Mouse (Mus musculus) midbrain, embryonic 16.5 days (tissue): ENCODE measurements around the gene Dnmt3a. TPM values are rescaled to one million over a fixed set of nuclear protein-coding genes. Genes with fewer than 3 reads are reported as not detected.

Source experiments
- ATAC-seq: fragments of 200-750 bp; cut with Nextera tagmentation; 2 replicates; pipeline ENCODE4 v1.8.0; 2017; ENCODE audit warnings: moderate TSS enrichment
- H3K27ac ChIP-seq: fragments of 300-500 bp; sonication (generic); 2 replicates; pipeline ENCODE4 v1.5.1; 2014; ENCODE audit warnings: mild to moderate bottlenecking, low read length, mixed read lengths
- H3K27me3 ChIP-seq: fragments of 300-500 bp; sonication (generic); 2 replicates; pipeline ENCODE4 v1.6.1; 2014; ENCODE audit warnings: low read depth, low read length, mixed read lengths; ENCODE audit not compliant: control insufficient read depth, insufficient read depth
- H3K36me3 ChIP-seq: fragments of 300-500 bp; sonication (generic); 2 replicates; pipeline ENCODE4 v1.6.1; 2014; ENCODE audit warnings: mild to moderate bottlenecking, low read length, moderate library complexity, mixed read lengths; ENCODE audit not compliant: control insufficient read depth, insufficient read depth
- H3K4me1 ChIP-seq: fragments of 300-500 bp; sonication (generic); 2 replicates; pipeline ENCODE4 v1.6.1; 2014; ENCODE audit warnings: mild to moderate bottlenecking, low read length, mixed read lengths; ENCODE audit not compliant: control insufficient read depth, insufficient read depth
- H3K4me2 ChIP-seq: fragments of 300-500 bp; sonication (generic); 2 replicates; pipeline ENCODE4 v1.6.1; 2014; ENCODE audit warnings: mild to moderate bottlenecking, low read length, mixed read lengths
- H3K4me3 ChIP-seq: fragments of 300-500 bp; sonication (generic); 2 replicates; pipeline ENCODE4 v1.5.1; 2014; ENCODE audit warnings: low read depth, mild to moderate bottlenecking, low read length, moderate library complexity, mixed read lengths
- H3K9ac ChIP-seq: fragments of 300-500 bp; sonication (generic); 2 replicates; pipeline ENCODE4 v1.6.1; 2014; ENCODE audit warnings: low read depth, low read length, mixed read lengths
- H3K9me3 ChIP-seq: fragments of 300-500 bp; sonication (generic); replicated peaks from 2 replicates; pipeline ENCODE4 v1.6.1; 2014; ENCODE audit warnings: mild to moderate bottlenecking, low read length, mixed read lengths; ENCODE audit not compliant: control insufficient read depth, poor library complexity, severe bottlenecking
- WGBS: fragments of 180-500 bp; shearing (Covaris S2); extraction: QIAGEN DNeasy Blood & Tissue Kit; methylation state at CpG from one replicate; pipeline ENCODE4 v1.1.7; 2014; 5-methylcytosine and 5-hydroxymethylcytosine counted together
- polyA plus RNA-seq: library from polyadenylated mRNA; unstranded; fragments of >200 nt; fragmentation: Nextera tagmentation; extraction: Ambion mirVana; gene quantifications from 2 replicates; pipeline ENCODE4 v1.2.1, GENCODE M21; 2015

Gene Dnmt3a
- polyA plus RNA-seq, 1 experiment from 2014 or later: 112 TPM

DNA sequence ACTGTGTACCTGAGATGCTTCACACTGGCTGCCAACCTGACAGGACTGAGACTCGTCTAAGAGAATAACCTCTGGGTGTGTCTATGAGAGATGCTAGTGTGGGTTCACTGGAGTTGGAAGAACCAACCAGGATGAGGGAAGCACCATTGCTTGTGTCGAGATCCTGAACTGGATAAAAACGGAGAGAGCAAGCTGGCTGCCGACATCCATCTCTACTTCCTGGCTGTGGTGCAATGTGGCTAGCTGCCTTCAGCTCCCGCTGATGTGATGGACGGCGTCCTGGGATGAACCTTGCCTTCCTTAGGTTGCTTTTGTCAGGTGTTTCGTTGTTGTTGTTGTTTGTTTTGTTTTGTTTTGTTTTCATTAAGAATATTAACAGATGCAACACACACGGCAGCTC lies 52.0 kb downstream of the Dnmt3a start:
- H3K36me3 ChIP-seq: peaks cover 7% of the 10 kb centered on the region; the same call in 1 of the 2 replicates
- WGBS: 88% methylated on average over 9 of the region's 9 CpGs
- no peaks in the 10 kb centered on the region for H3K27me3 ChIP-seq
- no peak overlapping the region for H3K27ac ChIP-seq
- no peak overlapping the region for H3K4me2 ChIP-seq
- H3K9ac ChIP-seq: no peak overlapping the region
- no peak for ATAC-seq
- H3K4me3 ChIP-seq: no peak overlapping the region
- H3K9me3 ChIP-seq: no peaks in the 10 kb centered on the region
- no peaks in the 10 kb centered on the region for H3K4me1 ChIP-seq

- Histone ChIP-seq H3K4me1 (no peaks in the 10 kb centered on the region), H3K4me2 (no peak overlapping the region), H3K9ac (no peak overlapping the region), H3K27me3 (no peaks in the 10 kb centered on the region), H3K9me3 (no peaks in the 10 kb centered on the region), H3K36me3 (peaks cover 7% of the 10 kb centered on the region; the same call in 1 of the 2 replicates), H3K27ac (no peak overlapping the region), H3K4me3 (no peak overlapping the region)
- 94% methylated on average over 4 of the region's 4 CpGs for WGBS
- no peak for ATAC-seq
Observed at GRCm38 (mm10) chr12:3858754-3859153, 52.9 kb downstream of the Dnmt3a start.

DNA sequence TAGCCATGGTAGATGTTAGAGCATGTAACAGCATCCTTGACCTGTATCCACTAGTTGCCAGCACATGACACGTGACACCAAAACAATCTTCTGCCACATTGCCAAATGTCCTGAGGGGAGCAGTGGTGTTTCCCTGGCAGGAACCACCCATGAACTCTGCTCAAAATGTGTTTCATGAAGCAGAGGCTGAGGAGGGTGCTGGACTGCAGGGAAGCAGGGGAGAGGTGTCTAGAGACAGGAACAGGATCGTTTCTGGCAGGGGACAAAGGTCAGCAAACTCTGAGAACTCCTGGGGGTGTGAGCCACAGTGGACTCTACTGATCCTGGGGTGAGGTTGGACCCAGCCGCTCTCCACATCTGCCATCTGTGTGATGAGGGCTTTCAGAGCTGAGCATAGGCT lies 53.7 kb downstream of the Dnmt3a start:
- Histone ChIP-seq H3K27ac (no peak overlapping the region), H3K4me3 (no peak overlapping the region), H3K9ac (no peak overlapping the region), H3K36me3 (peaks cover 4% of the 10 kb centered on the region; the same call in 1 of the 2 replicates), H3K4me1 (no peaks in the 10 kb centered on the region), H3K9me3 (no peaks in the 10 kb centered on the region), H3K27me3 (no peaks in the 10 kb centered on the region), H3K4me2 (no peak overlapping the region)
- 80% methylated on average over 3 of the region's 3 CpGs for WGBS
- ATAC-seq: no peak

DNA sequence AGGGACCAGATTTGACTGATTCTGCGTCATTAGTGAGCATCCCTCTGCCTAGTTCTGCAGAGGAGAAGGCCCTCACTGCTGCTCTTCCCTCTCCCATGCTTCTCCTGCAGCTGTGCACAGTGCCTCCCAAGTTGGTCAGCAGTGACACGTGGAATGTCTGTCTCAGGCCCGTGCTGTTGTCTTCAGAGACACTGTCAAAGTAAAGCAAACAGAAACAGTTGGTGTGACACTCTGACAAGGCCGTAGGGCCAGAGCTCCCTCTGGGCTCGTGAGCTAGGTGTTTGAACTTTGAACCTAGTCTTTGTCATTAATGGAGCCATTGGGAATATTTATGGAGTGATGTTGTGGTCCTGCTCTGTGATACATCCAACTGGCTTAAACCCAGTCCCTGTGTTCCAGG lies 54.2 kb downstream of the Dnmt3a start:
- ATAC-seq: no peak
- Histone ChIP-seq H3K27me3 (no peaks in the 10 kb centered on the region), H3K9ac (no peak overlapping the region), H3K36me3 (peaks cover 4% of the 10 kb centered on the region; the same call in 1 of the 2 replicates), H3K4me2 (no peak overlapping the region), H3K9me3 (no peaks in the 10 kb centered on the region), H3K4me1 (no peaks in the 10 kb centered on the region), H3K27ac (no peak overlapping the region), H3K4me3 (no peak overlapping the region)
- WGBS: 71% methylated on average over 5 of the region's 5 CpGs

DNA sequence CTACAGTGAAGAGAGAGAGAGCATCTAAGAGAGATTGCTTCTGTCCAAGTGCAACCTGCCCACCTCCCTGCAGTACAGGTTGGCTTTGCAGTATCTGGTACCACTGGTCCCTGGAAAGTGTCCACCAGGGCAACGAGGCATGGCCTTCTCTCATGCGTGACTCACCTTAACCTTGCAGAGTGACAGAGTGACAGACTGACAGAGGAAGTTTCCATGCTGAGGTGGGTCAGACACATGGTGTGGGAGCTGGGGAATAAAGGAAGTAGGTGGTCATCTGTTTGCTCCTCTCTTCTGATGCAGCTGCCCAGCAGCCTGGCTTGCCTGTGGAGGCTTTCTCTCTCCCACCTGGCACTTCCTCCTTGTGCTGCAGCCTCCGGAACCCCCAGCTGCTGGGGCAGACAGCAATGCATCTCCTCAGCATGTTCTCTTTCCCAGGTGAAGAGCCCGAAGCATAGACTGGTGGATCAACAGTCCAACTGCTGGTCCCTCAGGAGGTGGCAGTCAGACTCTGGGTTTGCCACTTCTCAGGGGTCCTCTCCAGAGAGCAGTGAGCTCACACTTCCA lies 55.9 kb downstream of the Dnmt3a start:
- Histone ChIP-seq H3K27me3 (no peaks in the 10 kb centered on the region), H3K36me3 (peaks cover 6% of the 10 kb centered on the region; the same call in 1 of the 2 replicates), H3K9ac (no peak overlapping the region), H3K27ac (no peak overlapping the region), H3K4me2 (no peak overlapping the region), H3K4me1 (no peaks in the 10 kb centered on the region), H3K9me3 (no peaks in the 10 kb centered on the region), H3K4me3 (no peak overlapping the region)
- WGBS: 88% methylated on average over 4 of the region's 4 CpGs
- no peak for ATAC-seq

DNA sequence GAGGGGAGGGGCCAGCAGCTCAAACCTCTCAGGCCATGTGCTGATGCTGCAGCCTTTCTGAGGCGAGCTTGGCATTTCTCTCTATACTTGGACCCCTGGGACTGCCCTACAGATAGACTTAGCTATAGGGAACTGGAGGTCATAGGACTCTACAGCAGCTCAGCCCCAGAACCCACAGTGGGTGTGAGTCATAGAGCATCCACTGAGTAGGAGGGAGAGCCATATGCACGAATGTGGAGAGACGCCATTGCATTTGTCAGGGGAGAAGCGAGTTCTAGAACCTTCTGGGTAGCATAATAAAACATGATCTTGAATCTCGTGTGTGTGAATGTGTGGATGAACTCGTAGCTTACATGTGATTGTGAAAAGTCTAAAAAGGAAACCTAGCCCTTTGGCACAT lies 56.4 kb downstream of the Dnmt3a start:
- H3K27ac ChIP-seq: no peak overlapping the region
- no peaks in the 10 kb centered on the region for H3K27me3 ChIP-seq
- H3K36me3 ChIP-seq: peaks cover 6% of the 10 kb centered on the region; the same call in 1 of the 2 replicates
- no peak overlapping the region for H3K9ac ChIP-seq
- H3K4me3 ChIP-seq: no peak overlapping the region
- WGBS: 87% methylated on average over 6 of the region's 6 CpGs
- no peak for ATAC-seq
- no peaks in the 10 kb centered on the region for H3K4me1 ChIP-seq
- H3K9me3 ChIP-seq: no peaks in the 10 kb centered on the region
- no peak overlapping the region for H3K4me2 ChIP-seq

GRCm38 (mm10) chr12:3864208-3864607 lies 58.4 kb downstream of the Dnmt3a start:
- 93% methylated on average over 8 of the region's 8 CpGs for WGBS

DNA sequence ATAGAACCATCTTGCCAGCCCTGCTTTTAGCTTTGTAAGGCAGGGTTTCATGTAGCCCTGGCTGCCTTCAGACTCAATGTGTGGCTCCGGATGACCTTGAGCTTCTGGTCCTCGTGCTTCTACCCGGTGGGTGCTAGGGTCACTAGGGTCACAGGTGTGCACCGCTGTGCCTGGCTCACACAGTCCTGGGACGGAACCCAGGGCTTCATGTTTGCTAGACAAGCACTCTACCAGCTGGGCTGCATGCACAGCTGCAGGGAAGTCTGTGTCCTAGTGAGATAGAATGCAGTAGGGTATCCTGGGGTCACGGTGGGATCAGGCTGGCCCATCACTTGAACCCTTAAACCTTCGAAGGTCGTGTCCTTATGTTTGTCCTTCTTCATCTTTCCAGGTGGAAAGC lies 59.8 kb downstream of the Dnmt3a start:
- Histone ChIP-seq H3K4me1 (no peaks in the 10 kb centered on the region), H3K27ac (no peak overlapping the region), H3K9me3 (no peaks in the 10 kb centered on the region), H3K36me3 (peaks cover 13% of the 10 kb centered on the region), H3K27me3 (no peaks in the 10 kb centered on the region), H3K4me2 (no peak overlapping the region), H3K9ac (no peak overlapping the region), H3K4me3 (no peak overlapping the region)
- no peak for ATAC-seq
- WGBS: 95% methylated on average over 8 of the region's 8 CpGs

More at GRCm38 (mm10) chr12:3864208-3864607, 58.4 kb downstream of the Dnmt3a start:
- Histone ChIP-seq H3K9ac (no peak overlapping the region), H3K27me3 (no peaks in the 10 kb centered on the region), H3K4me2 (no peak overlapping the region), H3K9me3 (no peaks in the 10 kb centered on the region), H3K4me1 (no peaks in the 10 kb centered on the region), H3K27ac (no peak overlapping the region), H3K36me3 (peaks cover 10% of the 10 kb centered on the region), H3K4me3 (no peak overlapping the region)
- ATAC-seq: no peak

GRCm38 (mm10) chr12:3866654-3867370 lies 61.0 kb downstream of the Dnmt3a start:
- H3K9ac ChIP-seq: no peak overlapping the region

More at GRCm38 (mm10) chr12:3866654-3867370, 61.0 kb downstream of the Dnmt3a start:
- no peaks in the 10 kb centered on the region for H3K27me3 ChIP-seq
- no peak overlapping the region for H3K4me3 ChIP-seq
- peaks cover 5% of the 10 kb centered on the region for H3K4me1 ChIP-seq
- ATAC-seq: no peak
- no peaks in the 10 kb centered on the region for H3K9me3 ChIP-seq
- H3K4me2 ChIP-seq: no peak overlapping the region
- H3K27ac ChIP-seq: no peak overlapping the region
- peaks cover 13% of the 10 kb centered on the region for H3K36me3 ChIP-seq
- WGBS: 71% methylated on average over 12 of the region's 12 CpGs
